Mouse (Mus musculus): ENCODE results near the gene Defb36. TPM values are rescaled to one million over a fixed set of nuclear protein-coding genes. Genes with fewer than 3 reads are reported as not detected.

The Defb36 gene
- polyA plus RNA-seq, 1 experiment: 0.52 TPM

- no peak for DNase-seq
- Histone ChIP-seq H3K27me3 (replicated peaks; ENCODE audit: control insufficient read depth, insufficient read depth, low read length) (no peaks in the 10 kb centered on the region), H3K27ac (ENCODE audit: insufficient read depth, low read depth, low read length) (peak overlapping the region; percentile 13), H3K4me1 (ENCODE audit: control insufficient read depth, insufficient read depth, low read length) (no peaks in the 10 kb centered on the region), H3K36me3 (ENCODE audit: control insufficient read depth, insufficient read depth, low read length) (no peaks in the 10 kb centered on the region), H3K4me3 (ENCODE audit: insufficient read depth, low read depth, low read length) (peak overlapping the region; percentile 51; the same call in 1 of the 2 replicates)
- WGBS: 33% methylated on average over 3 of the region's 3 CpGs
- TF ChIP-seq CTCF (conservative IDR thresholded peaks at IDR 0.05; ENCODE audit: insufficient read depth, insufficient read length, low read depth, low read length) (no peak), POLR2A (IDR thresholded peaks at IDR 0.05; ENCODE audit: low read depth, low read length) (no peak)
Observed at GRCm38 (mm10) chr2:152629239-152629638, 25.1 kb downstream of the Defb36 start.

DNA sequence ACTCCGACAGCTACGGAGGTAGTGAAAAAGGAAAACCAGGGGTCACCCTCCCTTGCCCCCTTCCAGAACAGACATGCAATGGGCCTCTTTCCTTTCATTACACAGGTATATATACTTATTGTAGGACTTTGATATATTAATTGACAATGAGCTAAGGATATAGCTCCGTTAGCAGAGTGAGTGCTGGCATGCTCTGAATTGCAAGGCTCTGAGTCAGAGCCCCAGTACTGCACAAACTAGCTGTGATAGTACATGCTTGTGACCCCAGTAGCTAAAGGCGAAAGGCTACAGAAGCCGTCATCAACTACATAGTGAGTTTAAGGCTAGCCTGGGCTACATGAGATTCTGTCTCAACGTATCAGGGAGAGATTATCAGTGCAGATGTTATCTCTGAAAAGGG is 25.8 kb downstream of the Defb36 start:
- Histone ChIP-seq H3K27ac (ENCODE audit: insufficient read depth, low read depth, low read length) (peak overlapping the region; percentile 48), H3K4me1 (ENCODE audit: control insufficient read depth, insufficient read depth, low read length) (no peaks in the 10 kb centered on the region), H3K27me3 (replicated peaks; ENCODE audit: control insufficient read depth, insufficient read depth, low read length) (no peaks in the 10 kb centered on the region), H3K36me3 (ENCODE audit: control insufficient read depth, insufficient read depth, low read length) (no peaks in the 10 kb centered on the region), H3K4me3 (ENCODE audit: insufficient read depth, low read depth, low read length) (peak overlapping the region; percentile 51; the same call in 1 of the 2 replicates)
- no peak for TF ChIP-seq POLR2A (IDR thresholded peaks at IDR 0.05; ENCODE audit: low read depth, low read length)
- no peak for TF ChIP-seq CTCF (conservative IDR thresholded peaks at IDR 0.05; ENCODE audit: insufficient read depth, insufficient read length, low read depth, low read length)
- no peak for DNase-seq
- 76% methylated on average over 6 of the region's 6 CpGs for WGBS

DNA sequence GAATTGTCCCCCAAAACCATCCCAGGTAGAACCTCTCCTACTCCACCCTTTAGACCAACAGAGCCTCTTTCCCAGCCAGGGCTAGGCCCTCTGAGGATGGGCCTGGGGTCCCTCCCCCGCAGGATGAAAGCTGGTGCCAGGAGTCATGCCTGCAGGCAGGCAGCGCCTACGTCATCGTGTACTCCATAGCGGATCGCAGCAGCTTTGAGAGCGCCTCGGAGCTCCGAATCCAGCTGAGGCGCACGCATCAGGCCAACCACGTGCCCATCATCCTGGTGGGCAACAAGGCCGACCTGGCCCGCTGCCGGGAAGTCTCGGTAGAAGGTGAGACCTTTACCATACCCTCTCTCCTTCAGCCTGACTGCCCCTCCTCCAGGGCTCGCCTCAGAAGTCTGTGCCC is 29.2 kb downstream of the Defb36 start:
- DNase-seq: no peak
- Histone ChIP-seq H3K4me1 (ENCODE audit: control insufficient read depth, insufficient read depth, low read length) (peaks cover 4% of the 10 kb centered on the region; the same call in 1 of the 2 replicates), H3K36me3 (ENCODE audit: control insufficient read depth, insufficient read depth, low read length) (no peaks in the 10 kb centered on the region), H3K4me3 (ENCODE audit: insufficient read depth, low read depth, low read length) (no peak overlapping the region), H3K27me3 (replicated peaks; ENCODE audit: control insufficient read depth, insufficient read depth, low read length) (no peaks in the 10 kb centered on the region), H3K27ac (ENCODE audit: insufficient read depth, low read depth, low read length) (peak overlapping the region; percentile 42)
- WGBS: 35% methylated on average over 17 of the region's 17 CpGs
- TF ChIP-seq CTCF (conservative IDR thresholded peaks at IDR 0.05; ENCODE audit: insufficient read depth, insufficient read length, low read depth, low read length) (no peak), POLR2A (IDR thresholded peaks at IDR 0.05; ENCODE audit: low read depth, low read length) (no peak)

DNA sequence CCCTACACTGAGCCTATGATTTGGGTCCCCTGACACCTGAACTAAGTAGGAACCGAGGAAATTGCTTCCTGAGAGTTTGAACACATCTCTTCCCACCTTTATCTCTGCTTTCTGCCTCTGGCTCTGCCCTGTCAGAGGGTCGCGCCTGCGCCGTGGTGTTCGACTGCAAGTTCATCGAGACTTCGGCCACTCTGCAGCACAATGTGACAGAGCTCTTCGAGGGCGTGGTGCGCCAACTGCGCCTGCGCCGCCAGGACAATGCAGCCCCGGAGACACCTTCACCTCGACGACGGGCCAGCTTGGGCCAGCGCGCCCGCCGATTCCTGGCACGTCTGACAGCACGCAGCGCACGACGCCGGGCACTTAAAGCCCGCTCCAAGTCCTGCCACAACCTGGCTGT is 30.2 kb downstream of the Defb36 start:
- Histone ChIP-seq H3K4me3 (ENCODE audit: insufficient read depth, low read depth, low read length) (no peak overlapping the region), H3K27me3 (replicated peaks; ENCODE audit: control insufficient read depth, insufficient read depth, low read length) (no peaks in the 10 kb centered on the region), H3K4me1 (ENCODE audit: control insufficient read depth, insufficient read depth, low read length) (peaks cover 4% of the 10 kb centered on the region; the same call in 1 of the 2 replicates), H3K36me3 (ENCODE audit: control insufficient read depth, insufficient read depth, low read length) (no peaks in the 10 kb centered on the region), H3K27ac (ENCODE audit: insufficient read depth, low read depth, low read length) (peak overlapping the region; percentile 7; the same call in 1 of the 2 replicates)
- no peak for DNase-seq
- no peak for TF ChIP-seq POLR2A (IDR thresholded peaks at IDR 0.05; ENCODE audit: low read depth, low read length)
- WGBS: 78% methylated on average over 29 of the region's 29 CpGs

DNA sequence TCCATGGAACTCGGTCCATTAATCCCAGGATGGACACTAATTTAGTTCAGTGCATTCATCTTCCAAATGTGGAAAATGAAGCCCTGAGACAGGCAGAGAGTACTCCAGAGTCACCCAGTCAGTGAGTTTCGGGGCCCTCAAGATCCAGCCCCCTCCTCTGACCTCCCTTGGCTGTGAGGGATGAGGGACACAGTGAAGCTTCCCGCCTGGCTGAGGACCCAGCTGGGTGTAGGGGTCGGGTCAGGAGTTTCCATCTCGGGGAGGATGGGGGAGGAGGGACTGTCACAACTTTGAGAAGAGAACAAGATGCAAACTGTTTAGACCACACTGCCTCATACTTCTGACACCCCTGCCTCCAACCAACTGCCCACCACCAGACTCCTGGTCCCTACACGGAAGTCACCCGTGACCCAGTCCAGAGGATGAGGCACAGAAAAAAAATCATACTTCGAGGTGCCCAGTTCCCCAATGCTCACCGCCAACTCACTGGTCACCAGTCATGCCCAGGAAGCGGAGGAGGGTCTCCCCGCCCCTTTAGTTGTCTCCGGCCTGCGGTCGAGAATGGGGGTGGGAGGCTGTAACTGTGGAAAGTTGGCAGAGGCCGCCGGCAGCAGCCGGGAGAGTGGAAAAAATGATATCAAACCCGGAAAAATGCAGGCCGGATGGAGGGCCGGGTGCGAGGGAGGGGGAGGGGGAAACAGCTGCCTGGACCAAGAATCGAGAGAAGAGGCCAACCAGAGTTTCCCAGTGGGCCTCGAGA is 32.3 kb downstream of the Defb36 start:
- Histone ChIP-seq H3K27me3 (replicated peaks; ENCODE audit: control insufficient read depth, insufficient read depth, low read length) (no peaks in the 10 kb centered on the region), H3K27ac (ENCODE audit: insufficient read depth, low read depth, low read length) (peak overlapping the region; percentile 94), H3K4me1 (ENCODE audit: control insufficient read depth, insufficient read depth, low read length) (peaks cover 4% of the 10 kb centered on the region; the same call in 1 of the 2 replicates), H3K36me3 (ENCODE audit: control insufficient read depth, insufficient read depth, low read length) (no peaks in the 10 kb centered on the region), H3K4me3 (ENCODE audit: insufficient read depth, low read depth, low read length) (no peak overlapping the region)
- WGBS: 30% methylated on average over 23 of the region's 23 CpGs
- peak; percentile 87 for DNase-seq
- TF ChIP-seq POLR2A (IDR thresholded peaks at IDR 0.05; ENCODE audit: low read depth, low read length) (no peak), CTCF (conservative IDR thresholded peaks at IDR 0.05; ENCODE audit: insufficient read depth, insufficient read length, low read depth, low read length) (no peak)

- Histone ChIP-seq H3K36me3 (ENCODE audit: control insufficient read depth, insufficient read depth, low read length) (no peaks in the 10 kb centered on the region), H3K27me3 (replicated peaks; ENCODE audit: control insufficient read depth, insufficient read depth, low read length) (no peaks in the 10 kb centered on the region), H3K27ac (ENCODE audit: insufficient read depth, low read depth, low read length) (peak overlapping the region; percentile 88), H3K4me3 (ENCODE audit: insufficient read depth, low read depth, low read length) (no peak overlapping the region), H3K4me1 (ENCODE audit: control insufficient read depth, insufficient read depth, low read length) (peaks cover 4% of the 10 kb centered on the region; the same call in 1 of the 2 replicates)
- DNase-seq: no peak
- 40% methylated on average over 6 of the region's 6 CpGs for WGBS
- TF ChIP-seq POLR2A (IDR thresholded peaks at IDR 0.05; ENCODE audit: low read depth, low read length) (no peak), CTCF (conservative IDR thresholded peaks at IDR 0.05; ENCODE audit: insufficient read depth, insufficient read length, low read depth, low read length) (no peak)
Observed at GRCm38 (mm10) chr2:152637006-152637322, 32.8 kb downstream of the Defb36 start.

- no peak for TF ChIP-seq POLR2A (IDR thresholded peaks at IDR 0.05; ENCODE audit: low read depth, low read length)
- no peak for TF ChIP-seq CTCF (conservative IDR thresholded peaks at IDR 0.05; ENCODE audit: insufficient read depth, insufficient read length, low read depth, low read length)
- no peak for DNase-seq
- H3K36me3 ChIP-seq (ENCODE audit: control insufficient read depth, insufficient read depth, low read length): no peaks in the 10 kb centered on the region
- no peak overlapping the region for H3K4me3 ChIP-seq (ENCODE audit: insufficient read depth, low read depth, low read length)
- WGBS: 72% methylated on average over 4 of the region's 4 CpGs
- H3K4me1 ChIP-seq (ENCODE audit: control insufficient read depth, insufficient read depth, low read length): peaks cover 4% of the 10 kb centered on the region; the same call in 1 of the 2 replicates
- H3K27me3 ChIP-seq (replicated peaks; ENCODE audit: control insufficient read depth, insufficient read depth, low read length): no peaks in the 10 kb centered on the region
- peak overlapping the region; percentile 88 for H3K27ac ChIP-seq (ENCODE audit: insufficient read depth, low read depth, low read length)
Observed at GRCm38 (mm10) chr2:152637381-152637780, 33.3 kb downstream of the Defb36 start.

Measured in kidney, adult 2 months (tissue).